In genomic region chr10:12808467-12808866, GRCm38 (mm10) we compare ENCODE assay signal across 27 mouse cellular contexts.
DNase-seq lines count a peak whose midpoint lies in the region; ATAC-seq lines count a peak whose summit lies in the region.
"Had no signal": no experiment of that assay in that cellular context is flagged by ENCODE, and none has a peak within 500 bp of the region (broad histone marks: within the 10 kb centered on the region; RNA-seq: fewer than 3 reads in every experiment).

No protein-coding gene starts in this region.

- H3K4me1 ChIP-seq in kidney, embryonic 15.5 days, result peaks cover 56% of the 10 kb centered on the region
- H3K4me1 ChIP-seq in embryonic facial prominence, embryonic 12.5 days, result peaks cover 19% of the 10 kb centered on the region
- peaks cover 57% of the 10 kb centered on the region for H3K4me1 ChIP-seq in limb, embryonic 10.5 days
- H3K4me1 ChIP-seq in limb, embryonic 15.5 days, result peaks cover 27% of the 10 kb centered on the region
- H3K4me1 ChIP-seq: midbrain, embryonic 12.5 days had no signal

- ATAC-seq in kidney, embryonic 15.5 days (replicated peaks; ENCODE audit: low FRiP score), result 0 out of 2 replicates have a peak, but pooled peaks have one; percentile 45
- ATAC-seq in embryonic facial prominence, embryonic 12.5 days (ENCODE audit: insufficient number of reproducible peaks, insufficient read depth, low FRiP score, low TSS enrichment), result peak; percentile 79; the same call in 1 of the 2 replicates
- ATAC-seq in limb, embryonic 15.5 days (ENCODE audit: insufficient number of reproducible peaks, low FRiP score, low TSS enrichment, low read depth), result no peak
- ATAC-seq: activated CD4-positive, CD25-positive, alpha-beta regulatory T cell, adult 4 months; forebrain, embryonic 14.5 days; intestine, postnatal 0 days; liver, embryonic 12.5 days; liver, postnatal 0 days had no signal

- 57% methylated on average over 4 of the region's 4 CpGs for WGBS in kidney, embryonic 15.5 days
- 40% methylated on average over 4 of the region's 4 CpGs for WGBS in embryonic facial prominence, embryonic 12.5 days
- 85% methylated on average over 4 of the region's 4 CpGs for WGBS in limb, embryonic 10.5 days
- 37% methylated on average over 4 of the region's 4 CpGs for WGBS in limb, embryonic 15.5 days

- DNase-seq in kidney, adult 11 months, result no peak
- DNase-seq in limb, embryonic 10.5 days (ENCODE audit: low spot score), result no peak
- DNase-seq in adrenal gland, adult 2 months, result no peak
- DNase-seq in heart, adult 11 months, result no peak
- DNase-seq: adrenal gland, postnatal 10 days; B cell, adult 2 months; cerebellum, adult 11 months; cerebellum, adult 9-10 months; cerebellum, postnatal 36 days; kidney, postnatal 10 days; liver, postnatal 0 days; lung, postnatal 4 days; spleen, adult 18-20 months; thymus, postnatal 25 days had no signal

- H3K4me2 ChIP-seq in kidney, embryonic 15.5 days, result no peak overlapping the region
- no peak overlapping the region for H3K4me2 ChIP-seq in embryonic facial prominence, embryonic 12.5 days (replicated peaks)
- H3K4me2 ChIP-seq in limb, embryonic 15.5 days, result no peak overlapping the region
- H3K4me2 ChIP-seq: heart, embryonic 11.5 days; hindbrain, embryonic 14.5 days; liver, embryonic 12.5 days; midbrain, embryonic 12.5 days; neural tube, embryonic 12.5 days had no signal

- H3K27ac ChIP-seq in kidney, embryonic 15.5 days, result peak overlapping the region; percentile 58; the same call in 1 of the 2 replicates
- H3K27ac ChIP-seq in embryonic facial prominence, embryonic 12.5 days, result no peak overlapping the region
- peak overlapping the region; percentile 25; the same call in 1 of the 2 replicates for H3K27ac ChIP-seq in limb, embryonic 10.5 days
- H3K27ac ChIP-seq in limb, embryonic 15.5 days, result peak overlapping the region; percentile 51
- H3K27ac ChIP-seq: hindbrain, embryonic 14.5 days; liver, embryonic 12.5 days; midbrain, embryonic 12.5 days; neural tube, embryonic 12.5 days had no signal

- H3K36me3 ChIP-seq in kidney, embryonic 15.5 days, result no peaks in the 10 kb centered on the region
- H3K36me3 ChIP-seq in embryonic facial prominence, embryonic 12.5 days, result no peaks in the 10 kb centered on the region
- H3K36me3 ChIP-seq in limb, embryonic 10.5 days, result no peaks in the 10 kb centered on the region
- no peaks in the 10 kb centered on the region for H3K36me3 ChIP-seq in limb, embryonic 15.5 days
- H3K36me3 ChIP-seq: liver, embryonic 12.5 days; midbrain, embryonic 12.5 days; neural tube, embryonic 12.5 days had no signal

- H3K4me3 ChIP-seq in kidney, embryonic 15.5 days (replicated peaks), result no peak overlapping the region
- H3K4me3 ChIP-seq in embryonic facial prominence, embryonic 12.5 days, result no peak overlapping the region
- H3K4me3 ChIP-seq in limb, embryonic 10.5 days, result no peak overlapping the region
- no peak overlapping the region for H3K4me3 ChIP-seq in limb, embryonic 15.5 days
- H3K4me3 ChIP-seq: liver, embryonic 12.5 days; megakaryocyte, embryonic 14.5 days; midbrain, embryonic 12.5 days; myocyte; neural tube, embryonic 12.5 days had no signal

- no peak overlapping the region for H3K9ac ChIP-seq in kidney, embryonic 15.5 days
- H3K9ac ChIP-seq in embryonic facial prominence, embryonic 12.5 days, result no peak overlapping the region
- H3K9ac ChIP-seq in limb, embryonic 15.5 days, result no peak overlapping the region
- H3K9ac ChIP-seq: hindbrain, embryonic 14.5 days; liver, embryonic 12.5 days; liver, postnatal 0 days; midbrain, embryonic 12.5 days; neural tube, embryonic 12.5 days had no signal

- no peaks in the 10 kb centered on the region for H3K9me3 ChIP-seq in kidney, embryonic 15.5 days (replicated peaks)
- no peaks in the 10 kb centered on the region for H3K9me3 ChIP-seq in embryonic facial prominence, embryonic 12.5 days
- no peaks in the 10 kb centered on the region for H3K9me3 ChIP-seq in limb, embryonic 10.5 days (replicated peaks)
- no peaks in the 10 kb centered on the region for H3K9me3 ChIP-seq in limb, embryonic 15.5 days
- H3K9me3 ChIP-seq: liver, embryonic 12.5 days; megakaryocyte, embryonic 14.5 days; midbrain, embryonic 12.5 days; neural tube, embryonic 12.5 days had no signal

- no peaks in the 10 kb centered on the region for H3K27me3 ChIP-seq in kidney, embryonic 15.5 days
- H3K27me3 ChIP-seq in embryonic facial prominence, embryonic 12.5 days, result no peaks in the 10 kb centered on the region
- H3K27me3 ChIP-seq in limb, embryonic 10.5 days (ENCODE audit: low read depth, poor library complexity, severe bottlenecking), result no peaks in the 10 kb centered on the region
- no peaks in the 10 kb centered on the region for H3K27me3 ChIP-seq in limb, embryonic 15.5 days
- H3K27me3 ChIP-seq: liver, embryonic 12.5 days; megakaryocyte, embryonic 14.5 days; midbrain, embryonic 12.5 days; neural tube, embryonic 12.5 days had no signal
